Mouse (Mus musculus): ENCODE data around the gene Plet1. TPM values are rescaled to one million over a fixed set of nuclear protein-coding genes. Genes with fewer than 3 reads are reported as not detected.

Plet1 gene
- total RNA-seq, 2 experiments from 2014 or later: not detected

GRCm38 (mm10) chr9:50495405-50496150 is 1.3 kb downstream of the Plet1 start:
- DNase-seq: no peak

- no peak for DNase-seq
Measured at GRCm38 (mm10) chr9:50496151-50496505, 1.8 kb downstream of the Plet1 start.

GRCm38 (mm10) chr9:50496546-50496945 is 2.2 kb downstream of the Plet1 start:
- no peak for DNase-seq

GRCm38 (mm10) chr9:50497076-50497475 is 2.8 kb downstream of the Plet1 start:
- no peak for DNase-seq

- DNase-seq: no peak
Measured at GRCm38 (mm10) chr9:50497536-50497935, 3.2 kb downstream of the Plet1 start.

- DNase-seq: no peak
Measured at GRCm38 (mm10) chr9:50498815-50499214, 4.5 kb downstream of the Plet1 start.

GRCm38 (mm10) chr9:50499781-50500180 is 5.5 kb downstream of the Plet1 start:
- no peak for DNase-seq

- no peak for DNase-seq
Measured at GRCm38 (mm10) chr9:50500467-50500973, 6.2 kb downstream of the Plet1 start.

GRCm38 (mm10) chr9:50500974-50501501 is 6.7 kb downstream of the Plet1 start:
- DNase-seq: no peak

GRCm38 (mm10) chr9:50502949-50503348 is 8.6 kb downstream of the Plet1 start:
- DNase-seq: no peak

- no peak for DNase-seq
Measured at GRCm38 (mm10) chr9:50505405-50505804, 11.1 kb downstream of the Plet1 start.

- no peak for DNase-seq
Measured at GRCm38 (mm10) chr9:50507570-50507969, 13.2 kb downstream of the Plet1 start.

GRCm38 (mm10) chr9:50515462-50515861 is 21.1 kb downstream of the Plet1 start:
- no peak for DNase-seq

- DNase-seq: no peak
Measured at GRCm38 (mm10) chr9:50518781-50519180, 24.5 kb downstream of the Plet1 start.

- no peak for DNase-seq
Measured at GRCm38 (mm10) chr9:50520748-50521147, 26.4 kb downstream of the Plet1 start.

- DNase-seq: no peak
Measured at GRCm38 (mm10) chr9:50521562-50521961, 27.2 kb downstream of the Plet1 start.

GRCm38 (mm10) chr9:50522574-50522973 is 28.2 kb downstream of the Plet1 start:
- DNase-seq: no peak

GRCm38 (mm10) chr9:50524936-50525335 is 30.6 kb downstream of the Plet1 start:
- no peak for DNase-seq

GRCm38 (mm10) chr9:50525585-50525984 is 31.3 kb downstream of the Plet1 start:
- DNase-seq: no peak

- no peak for DNase-seq
Measured at GRCm38 (mm10) chr9:50527860-50528259, 33.5 kb downstream of the Plet1 start.

GRCm38 (mm10) chr9:50528293-50528892 is 34.1 kb downstream of the Plet1 start, which contains the start of gene Pts:
Gene Pts, minus strand, starts transcription at chr9:50528724.
- DNase-seq: peak; percentile 96

GRCm38 (mm10) chr9:50530890-50531289 is 36.6 kb downstream of the Plet1 start:
- DNase-seq: no peak

- no peak for DNase-seq
Measured at GRCm38 (mm10) chr9:50533328-50533727, 39.0 kb downstream of the Plet1 start.
